9 mouse cellular contexts compared by ENCODE assay signal in genomic region chr11:116572756-116573543, GRCm38 (mm10). TPM values are rescaled to one million over a fixed set of nuclear protein-coding genes. Genes with fewer than 3 reads are reported as not detected.
A peak's percentile ranks its signal among the peaks of the same experiment; 100 is the strongest.
DNase-seq lines count a peak whose midpoint lies in the region; ATAC-seq and TF ChIP-seq lines count a peak whose summit lies in the region.
"Had no signal": no experiment of that assay in that cellular context is flagged by ENCODE, and none has a peak within 500 bp of the region (broad histone marks: within the 10 kb centered on the region; RNA-seq: fewer than 3 reads in every experiment).

No protein-coding gene starts in this region.

- no peak overlapping the region for H3K4me2 ChIP-seq in kidney, embryonic 16.5 days (replicated peaks; ENCODE audit: low read depth, low read length)
- no peak overlapping the region for H3K4me2 ChIP-seq in embryonic facial prominence, embryonic 15.5 days (replicated peaks)
- no peak overlapping the region for H3K4me2 ChIP-seq in stomach, embryonic 16.5 days (ENCODE audit: low read depth, low read length)

- peaks cover 32% of the 10 kb centered on the region for H3K4me1 ChIP-seq in kidney, embryonic 16.5 days (ENCODE audit: insufficient read depth, low read length)
- H3K4me1 ChIP-seq in ES-E14 (ENCODE audit: control insufficient read depth in 2 of 2, insufficient read depth in 2 of 2, low read length in 2 of 2, poor library complexity in 1 of 2), result peaks cover 4 to 26% of the 10 kb centered on the region in 2 experiments
- peaks cover 48% of the 10 kb centered on the region for H3K4me1 ChIP-seq in embryonic facial prominence, embryonic 15.5 days
- peaks cover 51% of the 10 kb centered on the region for H3K4me1 ChIP-seq in limb, embryonic 10.5 days
- H3K4me1 ChIP-seq in stomach, embryonic 16.5 days (ENCODE audit: control insufficient read depth, insufficient read depth, low read length), result peaks cover 26% of the 10 kb centered on the region

- 50% methylated on average over 12 of the region's 12 CpGs for WGBS in kidney, embryonic 16.5 days
- WGBS in embryonic facial prominence, embryonic 15.5 days, result 42% methylated on average over 12 of the region's 12 CpGs
- WGBS in limb, embryonic 10.5 days, result 56% methylated on average over 12 of the region's 12 CpGs
- WGBS in stomach, embryonic 16.5 days, result 46% methylated on average over 12 of the region's 12 CpGs

- H3K36me3 ChIP-seq in kidney, embryonic 16.5 days (ENCODE audit: insufficient read depth, low read length), result no peaks in the 10 kb centered on the region
- peaks cover 8% of the 10 kb centered on the region; the same call in 1 of the 2 replicates for H3K36me3 ChIP-seq in ES-E14 (ENCODE audit: control insufficient read depth, insufficient read depth, low read length, poor library complexity, severe bottlenecking)
- H3K36me3 ChIP-seq in embryonic facial prominence, embryonic 15.5 days, result no peaks in the 10 kb centered on the region
- peaks cover 13% of the 10 kb centered on the region; the same call in 1 of the 2 replicates for H3K36me3 ChIP-seq in limb, embryonic 10.5 days
- no peaks in the 10 kb centered on the region for H3K36me3 ChIP-seq in stomach, embryonic 16.5 days (ENCODE audit: control insufficient read depth, insufficient read depth, low read length)

- DNase-seq in kidney, postnatal 10 days, result no peak
- no peak for DNase-seq in ES-E14 (ENCODE audit: low read depth, low spot score)
- no peak for DNase-seq in limb, embryonic 10.5 days (ENCODE audit: low spot score)
- DNase-seq in urinary bladder, postnatal 4 days (ENCODE audit: low spot score in 2 of 2), result no peak
- no peak for DNase-seq in lung, postnatal 36 days

- peak; percentile 49; the same call in 1 of the 2 replicates for ATAC-seq in kidney, embryonic 16.5 days (ENCODE audit: low FRiP score, low TSS enrichment)
- no peak for ATAC-seq in embryonic facial prominence, embryonic 15.5 days (ENCODE audit: insufficient number of reproducible peaks, low FRiP score, low TSS enrichment, low read depth)
- 0 out of 2 replicates have a peak, but pooled peaks have one; percentile 9 for ATAC-seq in stomach, embryonic 16.5 days (ENCODE audit: insufficient read depth, low FRiP score)

- H3K9me3 ChIP-seq in kidney, embryonic 16.5 days (ENCODE audit: low read length), result no peaks in the 10 kb centered on the region
- no peaks in the 10 kb centered on the region for H3K9me3 ChIP-seq in ES-E14 (ENCODE audit: control insufficient read depth, insufficient read depth, low read depth, low read length)
- no peaks in the 10 kb centered on the region for H3K9me3 ChIP-seq in embryonic facial prominence, embryonic 15.5 days (replicated peaks)
- no peaks in the 10 kb centered on the region for H3K9me3 ChIP-seq in limb, embryonic 10.5 days (replicated peaks)
- H3K9me3 ChIP-seq in stomach, embryonic 16.5 days (replicated peaks; ENCODE audit: control insufficient read depth, low read length), result no peaks in the 10 kb centered on the region

- in situ Hi-C loops in ES-E14 (cut with MboI; ENCODE audit: low sequenced_read_pairs in 2 of 2, unreplicated experiment in 2 of 2), result no loop called here

- H3K9ac ChIP-seq in kidney, embryonic 16.5 days (replicated peaks; ENCODE audit: low read length), result no peak overlapping the region
- H3K9ac ChIP-seq in ES-E14 (ENCODE audit: insufficient read depth, low read depth, low read length, poor library complexity, severe bottlenecking), result no peak overlapping the region
- H3K9ac ChIP-seq in embryonic facial prominence, embryonic 15.5 days, result no peak overlapping the region
- H3K9ac ChIP-seq in stomach, embryonic 16.5 days (ENCODE audit: low read length), result peak overlapping the region; percentile 27; the same call in 1 of the 2 replicates

- no peaks in the 10 kb centered on the region for H3K27me3 ChIP-seq in kidney, embryonic 16.5 days (ENCODE audit: insufficient read depth, low read length)
- no peaks in the 10 kb centered on the region for H3K27me3 ChIP-seq in embryonic facial prominence, embryonic 15.5 days
- no peaks in the 10 kb centered on the region for H3K27me3 ChIP-seq in limb, embryonic 10.5 days (ENCODE audit: low read depth, poor library complexity, severe bottlenecking)
- no peaks in the 10 kb centered on the region for H3K27me3 ChIP-seq in stomach, embryonic 16.5 days (ENCODE audit: control insufficient read depth, insufficient read depth, low read length)

- no peak overlapping the region for H3K27ac ChIP-seq in kidney, embryonic 16.5 days (ENCODE audit: low read length)
- H3K27ac ChIP-seq in ES-E14 (ENCODE audit: insufficient read depth, low read depth, low read length, poor library complexity, severe bottlenecking), result peak overlapping the region; percentile 27; the same call in 1 of the 2 replicates
- 0 out of 2 replicates have a peak overlapping the region, but pooled peaks have one; percentile 18 for H3K27ac ChIP-seq in embryonic facial prominence, embryonic 15.5 days (replicated peaks)
- peak overlapping the region; percentile 47 for H3K27ac ChIP-seq in limb, embryonic 10.5 days
- no peak overlapping the region; the same call in 1 of the 2 replicates for H3K27ac ChIP-seq in stomach, embryonic 16.5 days (ENCODE audit: low read length)
- H3K27ac ChIP-seq: macrophage had no signal

- H3K4me3 ChIP-seq in kidney, embryonic 16.5 days (ENCODE audit: low read length), result no peak overlapping the region
- H3K4me3 ChIP-seq in ES-E14 (ENCODE audit: insufficient read depth in 1 of 2, low read depth in 1 of 2, low read length in 2 of 2, poor library complexity in 1 of 2, severe bottlenecking in 1 of 2), result no peak overlapping the region
- H3K4me3 ChIP-seq in embryonic facial prominence, embryonic 15.5 days (replicated peaks), result no peak overlapping the region
- no peak overlapping the region for H3K4me3 ChIP-seq in limb, embryonic 10.5 days
- no peak overlapping the region for H3K4me3 ChIP-seq in stomach, embryonic 16.5 days (replicated peaks; ENCODE audit: low read length)

TF ChIP-seq in ES-E14, 5 proteins besides CTCF, POLR2A, EP300 and RAD21:
- TF ChIP-seq CHD2 (IDR thresholded peaks at IDR 0.05; ENCODE audit: low read depth, low read length) (no peak), ZNF384 (IDR thresholded peaks at IDR 0.05; ENCODE audit: low read depth, low read length) (0 out of 2 replicates have a peak, but pooled peaks have one; percentile 15), HCFC1 (IDR thresholded peaks at IDR 0.05; ENCODE audit: borderline replicate concordance, insufficient read depth, low read length) (no peak), MAFK (IDR thresholded peaks at IDR 0.05; ENCODE audit: insufficient read depth, low read depth, low read length) (peak; percentile 70; the same call in 1 of the 2 replicates), ZC3H11A (IDR thresholded peaks at IDR 0.05; ENCODE audit: borderline replicate concordance, low read depth, low read length) (no peak)

RNA-seq across cellular contexts. Expression of gene Ube2o, which starts 8.3 kb away (rescaled TPM):
- polyA plus RNA-seq in kidney, embryonic 16.5 days (2015; fragmentation: Nextera tagmentation; extraction: Ambion mirVana), result 5.8 and 6.4 TPM in 2 replicates
- total RNA-seq in ES-E14 (2012; rRNA removed), result 45.2 and 50.0 TPM in 2 replicates
- 14.2 and 14.6 TPM in 2 replicates for polyA plus RNA-seq in embryonic facial prominence, embryonic 15.5 days (2015; fragmentation: Nextera tagmentation; extraction: Ambion mirVana)
- polyA plus RNA-seq in limb, embryonic 10.5 days (2016; fragmentation: Nextera tagmentation; extraction: Ambion mirVana), result 12.7 and 16.4 TPM in 2 replicates
- polyA plus RNA-seq in stomach, embryonic 16.5 days (2015; fragmentation: Nextera tagmentation; extraction: Ambion mirVana), result 4.8 and 5.1 TPM in 2 replicates

RNA-seq across cellular contexts. Expression of gene Aanat, which starts 13.3 kb away (rescaled TPM):
- not detected in 2 replicates for polyA plus RNA-seq in kidney, embryonic 16.5 days (2015; fragmentation: Nextera tagmentation; extraction: Ambion mirVana)
- 0.16 and 0.94 TPM in 2 replicates for total RNA-seq in ES-E14 (2012; rRNA removed)
- not detected in 2 replicates for polyA plus RNA-seq in embryonic facial prominence, embryonic 15.5 days (2015; fragmentation: Nextera tagmentation; extraction: Ambion mirVana)
- not detected in 2 replicates for polyA plus RNA-seq in limb, embryonic 10.5 days (2016; fragmentation: Nextera tagmentation; extraction: Ambion mirVana)
- not detected in 2 replicates for polyA plus RNA-seq in stomach, embryonic 16.5 days (2015; fragmentation: Nextera tagmentation; extraction: Ambion mirVana)
- polyA plus RNA-seq: macrophage had no signal

RNA-seq across cellular contexts. Expression of gene Sphk1, which starts 42.2 kb away (rescaled TPM):
- polyA plus RNA-seq in kidney, embryonic 16.5 days (2015; fragmentation: Nextera tagmentation; extraction: Ambion mirVana), result 5.8 and 5.9 TPM in 2 replicates
- total RNA-seq in ES-E14 (2012; rRNA removed), result 2.1 and 2.3 TPM in 2 replicates
- polyA plus RNA-seq in embryonic facial prominence, embryonic 15.5 days (2015; fragmentation: Nextera tagmentation; extraction: Ambion mirVana), result 12.3 and 12.5 TPM in 2 replicates
- polyA plus RNA-seq in limb, embryonic 10.5 days (2016; fragmentation: Nextera tagmentation; extraction: Ambion mirVana), result 0.30 and 0.54 TPM in 2 replicates
- 12.4 and 15.3 TPM in 2 replicates for polyA plus RNA-seq in stomach, embryonic 16.5 days (2015; fragmentation: Nextera tagmentation; extraction: Ambion mirVana)

RNA-seq across cellular contexts. Expression of gene Rhbdf2, which starts 53.9 kb away (rescaled TPM):
- 11.4 and 12.8 TPM in 2 replicates for polyA plus RNA-seq in kidney, embryonic 16.5 days (2015; fragmentation: Nextera tagmentation; extraction: Ambion mirVana)
- 29.3 and 53.8 TPM in 2 replicates for total RNA-seq in ES-E14 (2012; rRNA removed)
- 8.3 and 8.8 TPM in 2 replicates for polyA plus RNA-seq in embryonic facial prominence, embryonic 15.5 days (2015; fragmentation: Nextera tagmentation; extraction: Ambion mirVana)
- 4.4 and 5.2 TPM in 2 replicates for polyA plus RNA-seq in limb, embryonic 10.5 days (2016; fragmentation: Nextera tagmentation; extraction: Ambion mirVana)
- 8.2 and 9.3 TPM in 2 replicates for polyA plus RNA-seq in stomach, embryonic 16.5 days (2015; fragmentation: Nextera tagmentation; extraction: Ambion mirVana)

Comparison
In these comparisons a context has a peak if more than half of its experiments do, and no peak if none do; other contexts are left out.
1. H3K27ac ChIP-seq: peak in ES-E14 (single experiment), embryonic facial prominence, embryonic 15.5 days (single experiment) and limb, embryonic 10.5 days (single experiment); none in kidney, embryonic 16.5 days (single experiment) and stomach, embryonic 16.5 days (single experiment).